ENCODE assay signal across 26 mouse cellular contexts in genomic region chr9:118537463-118538339, GRCm38 (mm10). TPM values are rescaled to one million over a fixed set of nuclear protein-coding genes. Genes with fewer than 3 reads are reported as not detected.
"Had no signal": no experiment of that assay in that cellular context is flagged by ENCODE, and none has a peak within 500 bp of the region (broad histone marks: within the 10 kb centered on the region; RNA-seq: fewer than 3 reads in every experiment).

No protein-coding gene starts in this region.

- H3K4me1 ChIP-seq: lung, embryonic 15.5 days; midbrain, embryonic 13.5 days; neural tube, embryonic 13.5 days; neural tube, embryonic 15.5 days; stomach, embryonic 15.5 days had no signal

- DNase-seq: liver, postnatal 0 days; lung, adult 2 months; lung, postnatal 14 days; lung, postnatal 36 days; retina, postnatal 1 day; right cerebral cortex, adult 18-20 months; right cerebral cortex, postnatal 25 days; right cerebral cortex, postnatal 4 days; thymus, adult 2 months; thymus, postnatal 25 days; thymus, postnatal 4 days had no signal

- ATAC-seq: liver, postnatal 0 days; lung, postnatal 0 days; midbrain, embryonic 13.5 days; midbrain, embryonic 16.5 days had no signal

- H3K9me3 ChIP-seq: lung, embryonic 15.5 days; megakaryocyte, embryonic 14.5 days; midbrain, embryonic 13.5 days; neural tube, embryonic 13.5 days; neural tube, embryonic 15.5 days; stomach, embryonic 15.5 days had no signal

- H3K27ac ChIP-seq: lung, embryonic 15.5 days; macrophage; midbrain, embryonic 13.5 days; neural tube, embryonic 13.5 days; neural tube, embryonic 15.5 days; stomach, embryonic 15.5 days; stomach, postnatal 0 days had no signal

- H3K4me2 ChIP-seq: lung, embryonic 15.5 days; midbrain, embryonic 11.5 days; midbrain, embryonic 13.5 days; neural tube, embryonic 13.5 days; neural tube, embryonic 15.5 days; stomach, embryonic 15.5 days had no signal

- H3K4me3 ChIP-seq: lung, embryonic 15.5 days; megakaryocyte, embryonic 14.5 days; midbrain, embryonic 13.5 days; myocyte; neural tube, embryonic 13.5 days; neural tube, embryonic 15.5 days; stomach, embryonic 15.5 days had no signal

- H3K27me3 ChIP-seq: lung, embryonic 15.5 days; megakaryocyte, embryonic 14.5 days; midbrain, embryonic 13.5 days; neural tube, embryonic 13.5 days; neural tube, embryonic 15.5 days; stomach, embryonic 15.5 days had no signal

- H3K9ac ChIP-seq: liver, postnatal 0 days; lung, embryonic 15.5 days; midbrain, embryonic 13.5 days; neural tube, embryonic 13.5 days; neural tube, embryonic 15.5 days; stomach, embryonic 15.5 days had no signal

RNA-seq across cellular contexts. Expression of gene Eomes, which starts 59.7 kb away (rescaled TPM):
- total RNA-seq: megakaryocyte progenitor cell, adult 5-6 weeks had no signal
- polyA plus RNA-seq: liver, postnatal 0 days; lung, embryonic 15.5 days; macrophage; neural tube, embryonic 11.5 days; neural tube, embryonic 15.5 days; small intestine, adult 2 months had no signal
